Mouse (Mus musculus) heart, embryonic 11.5 days (tissue): ENCODE data around the gene Ndufs7. TPM values are rescaled to one million over a fixed set of nuclear protein-coding genes. Genes with fewer than 3 reads are reported as not detected.
"Not testable (repeated sequence)": the region's sequence is repeated elsewhere in the genome, so short reads cannot be mapped to it uniquely, and the experiment has no call there.

Source experiments
- ATAC-seq: fragments of 200-750 bp; cut with Nextera tagmentation; replicated peaks from 2 replicates; pipeline ENCODE4 v1.8.0; 2017; ENCODE audit warnings: moderate library complexity; ENCODE audit not compliant: insufficient number of reproducible peaks, low FRiP score, low TSS enrichment
- H3K27ac ChIP-seq: fragments of 300-500 bp; sonication (generic); 2 replicates; pipeline ENCODE4 v1.5.1; 2014; ENCODE audit warnings: mild to moderate bottlenecking, low read depth, low read length
- H3K27me3 ChIP-seq: fragments of 300-500 bp; sonication (generic); 2 replicates; pipeline ENCODE4 v1.6.1; 2014; ENCODE audit warnings: mild to moderate bottlenecking, low read length, mixed read lengths; ENCODE audit not compliant: control insufficient read depth, insufficient read depth
- H3K36me3 ChIP-seq: fragments of 300-500 bp; sonication (generic); 2 replicates; pipeline ENCODE4 v1.6.1; 2014; ENCODE audit warnings: mild to moderate bottlenecking, low read length, moderate library complexity, mixed read lengths; ENCODE audit not compliant: control insufficient read depth, insufficient read depth
- H3K4me1 ChIP-seq: fragments of 300-500 bp; sonication (generic); 2 replicates; pipeline ENCODE4 v1.6.1; 2014; ENCODE audit warnings: low read length; ENCODE audit not compliant: control insufficient read depth, insufficient read depth
- H3K4me2 ChIP-seq: fragments of 300-500 bp; sonication (generic); 2 replicates; pipeline ENCODE4 v1.6.1; 2014; ENCODE audit warnings: mild to moderate bottlenecking, moderate library complexity
- H3K4me3 ChIP-seq: fragments of 300-500 bp; sonication (generic); 2 replicates; pipeline ENCODE4 v1.5.1; 2014; ENCODE audit warnings: low read depth, low read length
- H3K9ac ChIP-seq: fragments of 300-500 bp; sonication (generic); 2 replicates; pipeline ENCODE4 v1.6.1; 2014; ENCODE audit warnings: mild to moderate bottlenecking, low read depth, low read length, moderate library complexity
- H3K9me3 ChIP-seq: fragments of 300-500 bp; sonication (generic); replicated peaks from 2 replicates; pipeline ENCODE4 v1.6.1; 2016; ENCODE audit warnings: low read length; ENCODE audit not compliant: control insufficient read depth
- WGBS: fragments of 180-500 bp; shearing (Covaris S2); extraction: QIAGEN DNeasy Blood & Tissue Kit; methylation state at CpG from one replicate; pipeline ENCODE4 v1.1.7; 2014; ENCODE audit not compliant: insufficient replicate concordance; 5-methylcytosine and 5-hydroxymethylcytosine counted together
- polyA plus RNA-seq: library from polyadenylated mRNA; unstranded; fragments of >200 nt; fragmentation: Nextera tagmentation; extraction: Ambion mirVana; gene quantifications from 2 replicates; pipeline ENCODE4 v1.2.1, GENCODE M21; 2014

Ndufs7 gene
- polyA plus RNA-seq, 1 experiment from 2014 or later, result 499 TPM

GRCm38 (mm10) chr10:80211547-80212103 is 37.3 kb upstream of the Ndufs7 start:
- ATAC-seq, H3K4me1 ChIP-seq, H3K36me3 ChIP-seq, H3K4me3 ChIP-seq, H3K9me3 ChIP-seq, H3K27me3 ChIP-seq, H3K4me2 ChIP-seq, H3K27ac ChIP-seq, H3K9ac ChIP-seq: not testable (repeated sequence)
- 62% methylated on average over 7 of the region's 7 CpGs for WGBS

- Histone ChIP-seq H3K9me3 (no peaks in the 10 kb centered on the region), H3K9ac (no peak overlapping the region), H3K27ac (no peak overlapping the region), H3K4me2 (no peak overlapping the region), H3K27me3 (no peaks in the 10 kb centered on the region), H3K4me3 (no peak overlapping the region), H3K36me3 (no peaks in the 10 kb centered on the region), H3K4me1 (no peaks in the 10 kb centered on the region)
- WGBS, result 29% methylated on average over 16 of the region's 16 CpGs
- no peak for ATAC-seq
Observed at GRCm38 (mm10) chr10:80215048-80215772, 33.7 kb upstream of the Ndufs7 start.

- no peaks in the 10 kb centered on the region for H3K27me3 ChIP-seq
- H3K4me2 ChIP-seq, result no peak overlapping the region
- H3K9me3 ChIP-seq, result no peaks in the 10 kb centered on the region
- ATAC-seq, result no peak
- H3K9ac ChIP-seq, result no peak overlapping the region
- 29% methylated on average over 9 of the region's 9 CpGs for WGBS
- H3K4me1 ChIP-seq, result peaks cover 5% of the 10 kb centered on the region
- no peaks in the 10 kb centered on the region for H3K36me3 ChIP-seq
- H3K27ac ChIP-seq, result no peak overlapping the region
- H3K4me3 ChIP-seq, result no peak overlapping the region
Observed at GRCm38 (mm10) chr10:80220676-80221075, 28.2 kb upstream of the Ndufs7 start.

- not testable (repeated sequence) for ATAC-seq, H3K27ac ChIP-seq, H3K9ac ChIP-seq, H3K4me2 ChIP-seq, H3K36me3 ChIP-seq, H3K4me3 ChIP-seq, H3K27me3 ChIP-seq, H3K9me3 ChIP-seq
- 78% methylated on average over 2 of the region's 2 CpGs for WGBS
- peaks cover 16% of the 10 kb centered on the region for H3K4me1 ChIP-seq
Observed at GRCm38 (mm10) chr10:80223137-80223536, 25.8 kb upstream of the Ndufs7 start.

GRCm38 (mm10) chr10:80226071-80226415 is 22.9 kb upstream of the Ndufs7 start:
- Histone ChIP-seq H3K36me3 (peaks cover 8% of the 10 kb centered on the region; the same call in 1 of the 2 replicates), H3K27ac (peak overlapping the region; percentile 82), H3K9ac (peak overlapping the region; percentile 60), H3K27me3 (no peaks in the 10 kb centered on the region), H3K4me2 (peak overlapping the region; percentile 80), H3K4me3 (peak overlapping the region; percentile 93), H3K4me1 (peaks cover 18% of the 10 kb centered on the region), H3K9me3 (no peaks in the 10 kb centered on the region)
- ATAC-seq, result 0 out of 2 replicates have a peak, but pooled peaks have one; percentile 1
- under 1% methylated on average over 14 of the region's 14 CpGs for WGBS

GRCm38 (mm10) chr10:80226416-80227165 is 22.3 kb upstream of the Ndufs7 start, which contains the start of gene Mum1:
Gene Mum1, plus strand, starts transcription at chr10:80226434.
- peak within 1 kb of the TSS; percentile 93 for H3K9ac ChIP-seq
- no peaks in the 10 kb centered on the region for H3K9me3 ChIP-seq
- H3K27me3 ChIP-seq, result no peaks in the 10 kb centered on the region
- peak within 1 kb of the TSS; percentile 97 for H3K27ac ChIP-seq
- H3K36me3 ChIP-seq, result peaks cover 8% of the 10 kb centered on the region; the same call in 1 of the 2 replicates
- under 1% methylated on average over 56 of the region's 75 CpGs for WGBS
- peak; percentile 100 for ATAC-seq
- H3K4me2 ChIP-seq, result peak within 1 kb of the TSS; percentile 80
- H3K4me1 ChIP-seq, result peaks cover 15% of the 10 kb centered on the region
- peak within 1 kb of the TSS; percentile 93 for H3K4me3 ChIP-seq

GRCm38 (mm10) chr10:80227166-80227539 is 21.8 kb upstream of the Ndufs7 start:
- Histone ChIP-seq H3K4me2 (peak overlapping the region; percentile 80), H3K27me3 (no peaks in the 10 kb centered on the region), H3K27ac (peak overlapping the region; percentile 97), H3K9me3 (no peaks in the 10 kb centered on the region), H3K36me3 (peaks cover 10% of the 10 kb centered on the region; the same call in 1 of the 2 replicates), H3K4me1 (peaks cover 13% of the 10 kb centered on the region), H3K4me3 (peak overlapping the region; percentile 93), H3K9ac (peak overlapping the region; percentile 93)
- ATAC-seq, result no peak
- 10% methylated on average over 10 of the region's 10 CpGs for WGBS

- Histone ChIP-seq H3K4me3 (peak overlapping the region; percentile 93), H3K9ac (peak overlapping the region; percentile 93), H3K9me3 (no peaks in the 10 kb centered on the region), H3K4me1 (peaks cover 19% of the 10 kb centered on the region), H3K27ac (peak overlapping the region; percentile 97), H3K4me2 (peak overlapping the region; percentile 80), H3K27me3 (no peaks in the 10 kb centered on the region), H3K36me3 (peaks cover 18% of the 10 kb centered on the region)
- WGBS, result 62% methylated on average over 15 of the region's 15 CpGs
- no peak for ATAC-seq
Observed at GRCm38 (mm10) chr10:80227877-80228775, 20.8 kb upstream of the Ndufs7 start.
